ENCODE assay signal across 16 mouse cellular contexts in the genomic region with DNA sequence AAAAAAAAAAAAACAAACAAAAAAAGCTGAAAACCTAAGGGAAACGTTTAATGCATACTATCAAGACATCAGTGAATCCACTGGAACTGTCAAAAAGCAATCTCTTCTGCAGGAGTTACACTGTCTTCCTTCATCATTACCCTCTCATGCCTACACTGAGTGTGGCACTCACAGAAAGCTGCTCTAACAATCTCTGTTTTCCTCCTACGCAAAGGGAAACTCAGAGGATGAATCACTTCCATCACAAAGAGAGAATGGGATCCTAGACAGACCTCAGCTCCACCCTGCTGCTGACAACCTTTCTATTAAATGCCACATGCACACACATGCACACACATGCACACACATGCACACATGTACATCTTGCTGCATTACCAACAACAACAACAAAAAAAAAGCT.
"Had no signal": no experiment of that assay in that cellular context is flagged by ENCODE, and none has a peak within 500 bp of the region (broad histone marks: within the 10 kb centered on the region; RNA-seq: fewer than 3 reads in every experiment).

No protein-coding gene starts in this region.

- DNase-seq: gastrocnemius, postnatal 14 days; gastrocnemius, postnatal 36 days; heart, adult 11 months; heart, adult 2 months; heart, postnatal 14 days; heart, postnatal 36 days; kidney, adult 11 months; kidney, adult 2 months; kidney, adult 9 months; kidney, postnatal 14 days; kidney, postnatal 36 days; layer of hippocampus, postnatal 36 days; liver; liver, embryonic 13.5 days had no signal

- ATAC-seq: hindbrain, postnatal 0 days; intestine, embryonic 16.5 days had no signal
